Mouse (Mus musculus): ENCODE measurements around the gene Ldlrap1. TPM values are rescaled to one million over a fixed set of nuclear protein-coding genes. Genes with fewer than 3 reads are reported as not detected.

The Ldlrap1 gene
- total and polyA plus RNA-seq, 3 experiments = 1.4 to 3.7 (median 2.2) TPM

- no peak for DNase-seq (ENCODE audit: extremely low read depth)
- in situ Hi-C loops (cut with MboI; ENCODE audit: low pct_ligation_motif_present, low pct_unique_long_range_greater_than_20kb, low sequenced_read_pairs) = no loop called here
- Histone ChIP-seq H3K4me1 (ENCODE audit: control insufficient read depth in 1 of 2, insufficient read depth in 2 of 2) (peaks cover 0 to 17% of the 10 kb centered on the region in 2 experiments; a peak in 2 of 4 replicates), H3K27me3 (replicated peaks) (peaks cover 4% of the 10 kb centered on the region), H3K4me3 (replicated peaks in 1 of 3; ENCODE audit: low read depth in 2 of 3, low read length in 2 of 3, poor library complexity in 1 of 3) (no peak overlapping the region), H3K4me2 (ENCODE audit: insufficient read depth, low read depth, poor library complexity, severe bottlenecking) (peak overlapping the region; percentile 7), H3K9me3 (replicated peaks; ENCODE audit: low read length) (no peaks in the 10 kb centered on the region), H3K27ac (ENCODE audit: insufficient read depth, low read depth) (no peak overlapping the region), H3K9ac (ENCODE audit: insufficient read depth, low read depth) (no peak overlapping the region), H3K79me2 (replicated peaks; ENCODE audit: control insufficient read depth, extremely low read depth, insufficient read depth, poor library complexity, severe bottlenecking) (no peaks in the 10 kb centered on the region), H3K36me3 (replicated peaks in 1 of 2; ENCODE audit: control insufficient read depth in 1 of 2, insufficient read depth in 1 of 2, low read length in 1 of 2) (no peaks in the 10 kb centered on the region)
- dilution Hi-C loops (cut with MboI; ENCODE audit: extremely low pct_ligation_motif_present, extremely low pct_unique_long_range_greater_than_20kb, low sequenced_read_pairs) = no loop called here
- no peak for TF ChIP-seq ZKSCAN1 (IDR thresholded peaks at IDR 0.05; ENCODE audit: borderline replicate concordance, low read depth, low read length)
- no peak for TF ChIP-seq UBTF (IDR thresholded peaks at IDR 0.05; ENCODE audit: low read depth, low read length)
- TF ChIP-seq MXI1 (IDR thresholded peaks at IDR 0.05; ENCODE audit: low read depth, low read length) = no peak
- no peak for TF ChIP-seq USF1 (IDR thresholded peaks at IDR 0.05; ENCODE audit: low read depth, low read length)
- TF ChIP-seq CHD2 (IDR thresholded peaks at IDR 0.05; ENCODE audit: low read length) = no peak
- TF ChIP-seq CHD1 (IDR thresholded peaks at IDR 0.05; ENCODE audit: low read depth, low read length) = no peak
- TF ChIP-seq MYC (IDR thresholded peaks at IDR 0.05; ENCODE audit: low read depth, low read length) = no peak
- TF ChIP-seq ELF1 (IDR thresholded peaks at IDR 0.05; ENCODE audit: low read depth, low read length) = no peak
- no peak for TF ChIP-seq GABPA (IDR thresholded peaks at IDR 0.05; ENCODE audit: insufficient replicate concordance, low read depth, low read length)
- no peak for TF ChIP-seq SIN3A (IDR thresholded peaks at IDR 0.05; ENCODE audit: low read length)
- no peak for TF ChIP-seq TCF12 (IDR thresholded peaks at IDR 0.05; ENCODE audit: low read depth, low read length)
- no peak for TF ChIP-seq NELFE (IDR thresholded peaks at IDR 0.05; ENCODE audit: low read depth, low read length)
- TF ChIP-seq TBP (conservative IDR thresholded peaks at IDR 0.05; ENCODE audit: low read depth, low read length) = no peak
- TF ChIP-seq SMC3 (IDR thresholded peaks at IDR 0.05; ENCODE audit: low read depth, low read length) = no peak
- no peak for TF ChIP-seq MAZ (IDR thresholded peaks at IDR 0.05; ENCODE audit: low read depth, low read length)
- no peak for TF ChIP-seq CTCF (conservative IDR thresholded peaks at IDR 0.05 in 1 of 2, IDR thresholded peaks at IDR 0.05 in 1 of 2; ENCODE audit: low read depth in 2 of 2, low read length in 2 of 2)
- no peak for TF ChIP-seq ZNF384 (IDR thresholded peaks at IDR 0.05; ENCODE audit: low read depth, low read length)
- no peak for TF ChIP-seq MAX (IDR thresholded peaks at IDR 0.05; ENCODE audit: low read length)
- TF ChIP-seq RAD21 (IDR thresholded peaks at IDR 0.05; ENCODE audit: low read depth, low read length) = no peak
These were observed 34.5 kb downstream of the Ldlrap1 start for GRCm38 (mm10) chr4:134733371-134733770.

- no peak overlapping the region for H3K27ac ChIP-seq (ENCODE audit: insufficient read depth, low read depth)
- H3K4me2 ChIP-seq (ENCODE audit: insufficient read depth, low read depth, poor library complexity, severe bottlenecking) = no peak overlapping the region
- no peak overlapping the region for H3K4me3 ChIP-seq (replicated peaks in 1 of 3; ENCODE audit: low read depth in 2 of 3, low read length in 2 of 3, poor library complexity in 1 of 3)
- dilution Hi-C loops (cut with MboI; ENCODE audit: extremely low pct_ligation_motif_present, extremely low pct_unique_long_range_greater_than_20kb, low sequenced_read_pairs) = no loop called here
- H3K9ac ChIP-seq (ENCODE audit: insufficient read depth, low read depth) = no peak overlapping the region
- H3K79me2 ChIP-seq (replicated peaks; ENCODE audit: control insufficient read depth, extremely low read depth, insufficient read depth, poor library complexity, severe bottlenecking) = no peaks in the 10 kb centered on the region
- no peaks in the 10 kb centered on the region for H3K36me3 ChIP-seq (replicated peaks in 1 of 2; ENCODE audit: control insufficient read depth in 1 of 2, insufficient read depth in 1 of 2, low read length in 1 of 2)
- no peak for DNase-seq (ENCODE audit: extremely low read depth)
- no peaks in the 10 kb centered on the region for H3K9me3 ChIP-seq (replicated peaks; ENCODE audit: low read length)
- peaks cover 2 to 17% of the 10 kb centered on the region in 2 experiments; a peak in 3 of 4 replicates for H3K4me1 ChIP-seq (ENCODE audit: control insufficient read depth in 1 of 2, insufficient read depth in 2 of 2)
- in situ Hi-C loops (cut with MboI; ENCODE audit: low pct_ligation_motif_present, low pct_unique_long_range_greater_than_20kb, low sequenced_read_pairs) = no loop called here
- peaks cover 2% of the 10 kb centered on the region for H3K27me3 ChIP-seq (replicated peaks)
- TF ChIP-seq JUND (conservative IDR thresholded peaks at IDR 0.05; ENCODE audit: low read depth, low read length) (no peak), MAX (IDR thresholded peaks at IDR 0.05; ENCODE audit: low read length) (no peak), JUN (IDR thresholded peaks at IDR 0.05; ENCODE audit: insufficient read depth, low read depth, low read length) (no peak), MXI1 (IDR thresholded peaks at IDR 0.05; ENCODE audit: low read depth, low read length) (no peak), PAX5 (IDR thresholded peaks at IDR 0.05; ENCODE audit: low read length) (no peak), IRF4 (IDR thresholded peaks at IDR 0.05; ENCODE audit: low read depth, low read length) (no peak), POLR2AphosphoS2 (IDR thresholded peaks at IDR 0.05; ENCODE audit: low read depth, low read length) (no peak)
These were observed 37.7 kb downstream of the Ldlrap1 start for GRCm38 (mm10) chr4:134730106-134730505.

All from CH12.LX (cell line).